Mouse (Mus musculus): ENCODE data around the gene Gm4567. TPM values are rescaled to one million over a fixed set of nuclear protein-coding genes. Genes with fewer than 3 reads are reported as not detected.

Gm4567 gene
- not detected for polyA plus RNA-seq (2017; shearing (Covaris generic))

GRCm38 (mm10) chr7:22719610-22720009 lies at the start of gene Gm4567:
Gm4567 (minus strand) TSS chr7:22719710.

DNA sequence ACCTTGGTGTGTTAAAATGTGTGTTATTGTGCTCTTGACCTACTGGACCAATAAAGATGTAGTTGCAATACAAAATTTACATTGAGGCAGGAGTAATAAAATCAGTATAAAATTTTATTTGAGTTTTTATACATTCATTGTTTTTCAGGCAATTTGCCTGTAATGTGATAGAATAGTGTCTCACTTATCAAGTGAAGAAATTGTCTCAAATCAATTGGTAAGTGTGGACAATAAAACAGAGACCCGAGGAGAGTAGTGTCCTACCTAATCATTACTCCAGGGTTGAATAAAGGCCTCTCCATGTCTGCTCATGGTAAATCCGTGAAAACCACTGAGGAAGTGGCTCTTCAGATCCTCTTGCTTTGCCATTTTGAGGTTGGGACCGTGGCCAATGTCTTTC lies 41.9 kb upstream of the Gm4567 start, which contains the start of gene Vmn1r157:
Gene Vmn1r157 (plus strand): TSS at position 301 of the 400 bp plus-strand sequence.

GRCm38 (mm10) chr7:22692217-22692616 lies 27.3 kb downstream of the Gm4567 start, which contains the start of gene Gm8693:
Gm8693 (minus strand) TSS chr7:22692317.

Other genes starting within 250 kb of the Gm4567 start
- gene Vmn1r151, start 220.0 kb downstream of the Gm4567 start, polyA plus RNA-seq (2017; shearing (Covaris generic)) = not detected
- under 1 TPM in 1 of 2 experiments, not detected in 1; 0.25 TPM for gene Vmn1r152, start 196.7 kb downstream of the Gm4567 start, polyA plus RNA-seq (2017; shearing (Covaris generic))
- not detected for gene Gm8677, start 184.8 kb downstream of the Gm4567 start, polyA plus RNA-seq (2017; shearing (Covaris generic))
- gene Gm4201, start 154.4 kb downstream of the Gm4567 start, polyA plus RNA-seq (2017; shearing (Covaris generic)) = not detected
- 1 to 10 TPM in 1 of 2 experiments, under 1 TPM in 1; 0.30 to 1.9 TPM for gene Gm4565, start 131.6 kb downstream of the Gm4567 start, polyA plus RNA-seq (2017; shearing (Covaris generic))
- 1 to 10 TPM in 1 of 2 experiments, not detected in 1; 2.2 TPM for gene Vmn1r155, start 61.7 kb downstream of the Gm4567 start, polyA plus RNA-seq (2017; shearing (Covaris generic))
- not detected for gene Gm8693, start 27.4 kb downstream of the Gm4567 start, polyA plus RNA-seq (2017; shearing (Covaris generic))
- 1 to 10 TPM in 1 of 2 experiments, not detected in 1; 2.3 TPM for gene Vmn1r157, start 42.0 kb upstream of the Gm4567 start, polyA plus RNA-seq (2017; shearing (Covaris generic))
- gene Vmn1r158, start 71.1 kb upstream of the Gm4567 start, polyA plus RNA-seq (2017; shearing (Covaris generic)) = not detected
- gene Vmn1r159, start 123.9 kb upstream of the Gm4567 start, polyA plus RNA-seq (2017; shearing (Covaris generic)) = under 1 TPM in 1 of 2 experiments, not detected in 1; 0.67 TPM
- not detected for gene Vmn1r160, start 151.5 kb upstream of the Gm4567 start, polyA plus RNA-seq (2017; shearing (Covaris generic))

Data from inflammation-experienced regulatory T-cells (primary cell).